Mouse (Mus musculus): ENCODE results near the gene Atp6v0c.

Atp6v0c gene

GRCm38 (mm10) chr17:24169317-24170065 is at the start of gene Atp6v0c:
Gene Atp6v0c, minus strand, starts transcription at chr17:24169702.
- peak; percentile 99 for DNase-seq

- DNase-seq: no peak
These were observed 47.3 kb upstream of the Atp6v0c start for GRCm38 (mm10) chr17:24216836-24217235.

- no peak for DNase-seq
These were observed 43.7 kb upstream of the Atp6v0c start for GRCm38 (mm10) chr17:24213186-24213585.

- DNase-seq: no peak
These were observed 43.0 kb upstream of the Atp6v0c start for GRCm38 (mm10) chr17:24212441-24213018.

- peak; percentile 52 for DNase-seq
These were observed 42.3 kb upstream of the Atp6v0c start for GRCm38 (mm10) chr17:24211631-24212440.

- DNase-seq: no peak
These were observed 41.1 kb upstream of the Atp6v0c start for GRCm38 (mm10) chr17:24210591-24210990.

DNA sequence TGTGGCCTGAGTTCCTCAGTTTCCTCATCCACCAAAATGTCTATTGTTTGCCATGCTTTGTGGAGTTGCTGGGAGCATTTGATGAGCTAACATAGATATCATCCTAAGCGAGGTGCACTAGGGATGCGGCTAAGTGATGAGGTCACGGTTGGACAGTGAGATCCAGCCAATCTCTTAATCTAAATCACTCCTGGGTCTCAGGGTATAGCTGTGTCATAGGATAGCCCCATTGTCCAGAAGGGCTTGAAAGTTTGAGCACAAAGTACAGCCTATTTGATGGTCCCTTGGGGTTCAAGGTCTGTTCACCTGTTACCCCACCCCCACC is 40.4 kb upstream of the Atp6v0c start:
- DNase-seq: no peak

DNA sequence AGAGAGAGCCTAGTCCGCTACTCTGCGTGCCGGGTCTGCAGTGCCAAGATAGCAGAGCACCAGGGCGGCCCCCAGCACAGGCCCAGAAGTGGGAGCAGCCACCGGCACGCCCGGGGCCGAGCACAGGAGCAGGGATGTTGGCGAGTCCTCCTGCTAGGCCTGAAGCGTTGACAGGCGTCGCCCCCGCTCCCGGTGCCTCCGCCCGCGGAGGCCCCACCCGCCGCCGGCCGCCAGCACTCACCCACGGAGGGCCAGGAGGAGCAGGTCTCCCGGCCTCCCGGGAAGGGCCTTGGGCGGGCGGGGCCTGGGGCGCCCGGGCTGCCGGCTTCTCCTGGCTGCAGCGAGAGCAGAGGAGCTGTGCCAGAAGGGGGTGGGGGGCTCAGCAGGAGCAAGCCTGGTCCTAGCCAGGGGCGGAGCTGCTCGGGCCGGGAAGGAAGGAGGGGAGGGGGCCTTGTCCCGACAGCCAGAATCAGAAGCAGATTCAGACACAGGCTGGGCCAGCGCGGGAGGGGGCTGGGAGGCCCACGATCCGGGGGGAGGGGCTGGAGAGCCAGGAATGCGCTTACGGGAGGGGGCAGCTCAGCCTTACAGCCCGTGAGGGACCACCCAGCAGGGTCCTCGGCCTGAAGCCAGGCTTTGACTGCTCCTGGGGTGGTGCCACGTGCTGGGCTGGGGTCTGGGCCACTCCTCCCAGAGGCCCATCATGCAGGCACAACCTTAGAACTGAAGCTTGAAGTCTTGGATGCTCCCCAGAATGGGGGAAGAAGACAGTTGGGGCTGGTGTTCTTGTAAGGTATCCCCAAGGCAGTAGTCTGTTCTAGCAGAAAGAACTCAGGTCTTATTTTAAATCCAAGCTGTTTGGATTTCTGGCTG is 39.8 kb upstream of the Atp6v0c start, which contains the start of gene Ntn3:
Ntn3 (minus strand) TSS at position 489 of the 873 bp plus-strand sequence.
- peak; percentile 32 for DNase-seq

DNA sequence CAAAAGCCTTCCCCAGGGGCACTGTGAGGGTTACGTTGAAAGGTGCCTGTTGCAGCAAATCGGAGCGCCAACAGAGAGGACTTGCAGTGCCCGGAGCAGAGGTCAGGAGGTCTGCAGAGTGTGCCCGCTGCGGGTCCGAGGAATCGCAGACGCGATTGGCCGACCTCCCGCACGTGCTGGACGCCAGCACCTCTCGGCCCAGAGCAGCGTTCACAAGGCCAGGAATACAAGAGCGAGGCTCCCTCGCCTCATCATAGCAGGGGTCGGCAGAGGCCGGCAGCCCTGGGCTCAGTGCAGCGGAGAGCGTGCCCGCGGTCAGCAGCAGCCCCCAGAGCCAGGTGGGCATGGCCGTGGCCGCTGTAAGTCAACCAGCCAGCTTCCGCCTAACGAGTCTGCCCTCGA is 39.1 kb upstream of the Atp6v0c start:
- peak; percentile 45 for DNase-seq

- DNase-seq: no peak
These were observed 38.5 kb upstream of the Atp6v0c start for GRCm38 (mm10) chr17:24207768-24208640.

- peak; percentile 27 for DNase-seq
These were observed 37.2 kb upstream of the Atp6v0c start for GRCm38 (mm10) chr17:24206451-24207351.

DNA sequence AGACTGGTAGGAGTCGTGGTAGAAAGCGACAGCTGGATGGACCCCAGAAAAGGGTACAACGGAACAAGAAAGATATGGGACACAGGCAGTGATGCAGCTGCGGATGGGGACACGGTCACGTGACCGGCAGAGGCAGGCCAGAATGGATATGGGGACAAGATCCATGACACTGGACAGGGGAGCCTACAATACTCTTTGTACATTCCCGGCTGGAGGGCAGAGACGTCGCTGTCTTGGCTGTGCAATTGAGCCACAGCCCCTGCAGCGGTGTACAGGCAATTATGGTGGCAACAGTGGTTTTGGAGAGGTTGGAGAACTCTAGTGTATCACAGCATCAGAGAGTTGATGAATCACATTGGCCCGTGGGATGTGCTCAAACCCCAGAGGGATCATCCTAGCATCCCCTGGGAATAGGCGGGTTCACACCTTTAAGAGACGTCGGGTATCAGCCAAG is 36.4 kb upstream of the Atp6v0c start:
- no peak for DNase-seq

GRCm38 (mm10) chr17:24205284-24205888 is 35.9 kb upstream of the Atp6v0c start, which contains the start of gene Tbc1d24:
Gene Tbc1d24, minus strand, starts transcription at chr17:24205562.
- DNase-seq: peak; percentile 91

DNA sequence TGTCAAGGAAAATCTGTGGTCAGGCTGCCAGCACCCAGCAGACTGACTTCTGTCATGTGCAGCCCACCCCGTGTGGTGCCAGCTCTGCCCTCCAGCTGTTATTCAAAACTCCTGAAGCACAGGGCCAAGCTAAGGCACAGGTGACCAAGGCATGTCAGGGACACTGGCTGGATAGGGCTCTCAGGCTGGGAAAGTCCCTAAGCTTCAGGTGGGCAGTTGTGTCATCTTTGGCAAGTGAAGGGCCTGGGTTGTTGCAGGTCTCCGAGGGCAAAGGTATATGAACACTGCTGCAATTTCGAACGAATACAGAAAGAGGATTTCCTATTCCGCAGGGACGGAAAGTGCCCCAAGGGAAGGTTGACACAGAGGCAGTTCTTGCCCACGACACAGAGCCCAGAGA is 35.3 kb upstream of the Atp6v0c start:
- DNase-seq: no peak

- no peak for DNase-seq
These were observed 34.4 kb upstream of the Atp6v0c start for GRCm38 (mm10) chr17:24203611-24204534.

GRCm38 (mm10) chr17:24203068-24203467 is 33.6 kb upstream of the Atp6v0c start:
- no peak for DNase-seq

- no peak for DNase-seq
These were observed 31.6 kb upstream of the Atp6v0c start for GRCm38 (mm10) chr17:24201092-24201491.

DNA sequence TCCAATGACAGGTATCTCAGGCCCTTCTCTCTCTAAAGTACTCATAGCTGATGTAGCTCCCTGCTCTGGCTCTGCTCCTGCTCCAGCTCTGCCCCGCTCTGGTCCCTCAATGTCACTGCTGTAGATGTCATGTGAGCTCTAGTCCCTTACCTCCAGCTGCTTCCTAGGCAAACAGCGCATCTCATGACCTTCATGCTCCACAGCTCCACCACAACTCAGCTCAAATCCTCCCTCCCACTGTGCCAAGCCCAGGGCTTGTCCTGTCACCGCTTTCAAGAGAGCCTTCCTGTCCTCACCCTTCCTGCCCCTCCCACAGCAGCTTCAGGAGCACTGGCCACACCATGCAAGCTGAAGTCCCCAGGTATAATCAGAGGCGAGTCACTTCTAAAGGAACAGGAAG is 30.2 kb upstream of the Atp6v0c start:
- no peak for DNase-seq

GRCm38 (mm10) chr17:24199252-24199651 is 29.8 kb upstream of the Atp6v0c start:
- DNase-seq: no peak
